Mouse (Mus musculus) heart, postnatal 10 days (tissue): ENCODE results near the gene Rmdn3. TPM values are rescaled to one million over a fixed set of nuclear protein-coding genes. Genes with fewer than 3 reads are reported as not detected.

Experiments used
- DNase-seq, 2 experiments: peaks; one replicate each; pipeline ENCODE4 v3.0.0; 2021
- intact Hi-C: fragments of 180-260 bp; cut with DNase I; formaldehyde crosslinking; loops from one replicate; pipeline ENCODE4 v1.15.1; 2025
- total RNA-seq, 2 experiments: library from RNA; stranded (reverse); gene quantifications; 2 replicates each; pipeline ENCODE4 v1.2.3; 2021

The Rmdn3 gene
- 10 to 100 TPM; 18.8 to 19.2 TPM for total RNA-seq

- intact Hi-C loops = loop anchor here (2.0 kb wide), 1 partner anchor 32 kb away; no protein-coding TSS in a partner anchor
- peak; percentile 95 to 97 for DNase-seq
These were observed at the start of gene Rmdn3 for GRCm38 (mm10) chr2:119156681-119157572. Gene Rmdn3 (minus strand): TSS chr2:119157034.

- peak in 1 of 2 experiments; percentile 38 for DNase-seq
- intact Hi-C loops = no loop called here
These were observed 47.1 kb upstream of the Rmdn3 start for GRCm38 (mm10) chr2:119203871-119204460.

DNA sequence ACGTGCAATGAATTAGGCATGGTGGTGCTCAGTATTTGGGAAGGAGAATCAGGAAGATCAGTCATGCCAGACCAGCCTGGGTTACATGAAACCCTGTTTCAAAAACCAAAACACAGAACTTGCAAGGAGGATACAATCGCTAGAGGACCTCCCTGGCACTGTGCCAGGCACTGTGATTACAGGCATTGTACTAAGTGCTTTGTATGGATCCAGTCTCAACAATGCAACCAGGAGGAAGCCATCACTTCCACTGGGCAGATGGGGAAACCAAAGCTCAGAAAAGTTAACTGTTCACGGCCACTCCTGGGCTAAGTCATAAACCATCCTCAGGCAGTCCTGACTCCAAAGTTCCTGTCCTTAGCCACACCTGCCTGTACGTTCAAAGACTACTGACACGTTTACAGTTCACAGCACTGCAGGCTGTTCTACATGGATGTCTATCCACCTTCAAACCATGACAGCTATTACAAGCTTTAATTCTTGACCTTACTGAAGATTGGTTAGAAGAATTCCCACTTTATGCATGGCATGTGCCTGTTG is 46.1 kb upstream of the Rmdn3 start:
- intact Hi-C loops = no loop called here
- DNase-seq = peak; percentile 44 to 67

DNA sequence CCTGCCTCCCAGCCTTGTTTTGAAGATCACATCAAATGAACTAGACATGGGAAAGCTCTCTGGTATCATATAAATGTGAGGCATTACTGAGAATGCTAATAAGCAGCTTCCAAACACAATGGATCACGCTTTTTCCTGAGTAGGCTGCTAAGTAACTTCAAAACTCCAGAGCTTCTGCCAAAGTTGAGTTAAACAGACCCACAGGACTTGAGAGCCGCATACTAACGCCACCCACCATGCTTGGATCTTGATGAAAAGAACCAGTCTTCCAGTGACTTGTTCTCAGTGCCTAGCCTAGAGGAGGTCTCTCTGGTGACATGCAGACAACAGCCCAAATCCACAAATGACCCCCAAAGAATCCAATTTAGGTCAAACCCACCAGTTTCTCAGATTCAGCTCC is 42.1 kb upstream of the Rmdn3 start:
- intact Hi-C loops = no loop called here
- DNase-seq = no peak

GRCm38 (mm10) chr2:119198049-119198448 is 41.2 kb upstream of the Rmdn3 start:
- no peak for DNase-seq
- intact Hi-C loops = no loop called here

- no peak for DNase-seq
- intact Hi-C loops = no loop called here
These were observed 40.7 kb upstream of the Rmdn3 start for GRCm38 (mm10) chr2:119197493-119197892.

DNA sequence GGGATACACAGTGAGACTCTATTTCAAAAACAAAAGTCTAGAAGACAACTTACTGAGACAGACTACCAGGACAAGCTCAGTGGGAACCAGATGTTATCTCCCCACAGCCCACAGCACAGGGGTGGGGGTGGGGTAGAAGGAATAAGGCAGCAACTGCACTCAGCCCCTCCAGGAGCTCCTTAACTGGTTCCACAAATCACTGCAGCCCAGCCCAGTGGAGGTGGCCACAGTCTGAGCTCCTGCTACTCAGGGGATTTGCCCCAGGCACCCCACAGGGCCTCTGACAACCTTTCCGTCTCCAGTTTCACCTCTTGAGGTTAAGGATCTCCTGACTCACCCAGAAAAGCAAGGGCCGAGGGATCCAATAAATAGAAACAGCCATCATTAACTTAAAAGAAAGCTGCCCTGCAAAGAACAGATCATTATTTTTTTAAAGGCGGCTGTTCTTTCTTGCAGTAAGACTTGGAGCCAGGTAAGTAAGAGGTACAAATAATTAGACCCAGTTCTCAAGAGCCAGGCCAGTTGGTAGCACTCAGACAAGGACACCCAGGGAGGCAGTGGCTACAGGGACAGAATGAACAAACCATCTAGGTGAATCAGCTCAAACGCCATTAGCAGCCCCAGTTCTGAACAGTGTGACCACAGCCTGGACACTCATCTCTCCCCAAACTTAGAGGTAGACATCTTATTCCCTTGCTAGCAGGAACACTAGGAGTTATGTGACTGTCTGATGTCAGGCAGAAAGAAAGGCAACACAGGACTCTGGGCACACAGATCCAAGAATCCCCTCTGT is 39.7 kb upstream of the Rmdn3 start:
- intact Hi-C loops = no loop called here
- no peak for DNase-seq

DNA sequence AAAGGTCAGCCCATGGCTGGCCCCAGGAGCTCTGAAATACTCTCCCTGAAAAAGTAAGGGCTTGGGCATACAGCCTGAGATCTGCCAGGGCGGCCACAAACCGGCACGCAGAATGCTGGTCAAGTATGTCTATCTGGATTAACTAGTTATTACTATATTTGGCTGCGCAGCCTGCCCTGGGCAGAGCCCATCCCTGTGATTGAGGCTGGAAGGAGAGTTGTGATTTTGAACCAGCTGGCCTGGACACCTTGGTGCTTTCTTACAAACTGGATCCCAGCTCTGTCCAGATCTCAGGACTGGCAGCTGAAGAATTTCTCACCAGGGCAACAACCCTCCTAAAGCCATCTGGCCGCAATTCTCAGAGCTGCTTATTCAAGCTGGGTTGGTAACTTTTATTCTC is 37.3 kb upstream of the Rmdn3 start:
- DNase-seq = peak; percentile 38 to 39
- intact Hi-C loops = no loop called here

DNA sequence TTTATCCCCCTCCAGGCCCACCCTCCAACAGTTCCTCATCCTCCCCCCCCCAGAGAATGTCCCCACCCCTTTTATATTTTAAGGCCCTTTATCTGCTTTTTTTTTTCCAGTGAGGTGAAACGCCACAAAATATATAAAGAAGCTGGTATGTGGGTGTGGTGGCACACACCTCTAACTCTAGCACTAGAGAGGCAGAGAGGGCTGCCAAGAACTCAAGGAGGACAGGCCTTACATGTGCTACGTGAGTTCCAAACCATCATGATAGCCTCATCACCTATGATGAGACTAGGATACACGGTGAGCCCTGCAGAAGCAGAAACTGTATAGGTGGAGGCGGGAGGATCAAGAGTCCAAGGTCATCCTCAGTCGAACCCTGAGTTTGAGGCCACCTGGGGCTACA is 34.1 kb upstream of the Rmdn3 start:
- intact Hi-C loops = loop anchor here (1.0 kb wide), 1 partner anchor 152 kb away; no protein-coding TSS in a partner anchor
- no peak for DNase-seq

GRCm38 (mm10) chr2:119189029-119189710 is 32.3 kb upstream of the Rmdn3 start:
- intact Hi-C loops = loop anchor here (2.0 to 5.0 kb wide), 3 partner anchors 32 to 87 kb away; partner anchors contain the start of gene Rmdn3

GRCm38 (mm10) chr2:119182914-119183313 is 26.1 kb upstream of the Rmdn3 start:
- no peak for DNase-seq
- intact Hi-C loops = no loop called here

More at GRCm38 (mm10) chr2:119189029-119189710, 32.3 kb upstream of the Rmdn3 start:
- peak; percentile 88 to 94 for DNase-seq

DNA sequence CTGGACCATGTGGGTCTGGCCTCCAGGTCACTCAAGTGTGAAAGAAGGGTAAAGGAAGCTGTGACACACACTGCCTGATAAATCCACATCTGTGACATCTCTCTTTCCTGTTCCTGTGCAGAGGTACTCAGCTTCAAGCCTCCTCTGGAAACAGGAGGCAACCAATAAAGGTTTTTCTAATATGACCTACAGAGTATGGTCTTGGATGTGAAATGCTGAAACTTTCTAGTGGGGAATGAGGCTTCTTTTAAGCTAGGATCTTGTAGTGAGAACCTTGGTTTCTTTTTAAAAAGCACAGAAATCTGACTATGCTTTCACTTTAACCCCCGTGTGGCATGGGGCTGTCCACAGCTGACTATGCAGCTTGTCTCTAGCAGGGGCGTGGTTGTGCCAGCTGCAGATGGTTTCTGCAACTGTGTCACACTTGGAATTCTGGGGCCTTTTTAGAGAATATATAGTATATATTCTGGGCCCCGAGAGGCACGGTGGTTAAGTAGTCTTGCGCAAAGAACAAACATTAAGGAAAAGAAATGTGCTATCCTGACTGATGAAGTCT is 20.6 kb upstream of the Rmdn3 start:
- no peak for DNase-seq
- intact Hi-C loops = no loop called here

- DNase-seq = no peak
- intact Hi-C loops = no loop called here
These were observed 19.9 kb upstream of the Rmdn3 start for GRCm38 (mm10) chr2:119176761-119177160.

DNA sequence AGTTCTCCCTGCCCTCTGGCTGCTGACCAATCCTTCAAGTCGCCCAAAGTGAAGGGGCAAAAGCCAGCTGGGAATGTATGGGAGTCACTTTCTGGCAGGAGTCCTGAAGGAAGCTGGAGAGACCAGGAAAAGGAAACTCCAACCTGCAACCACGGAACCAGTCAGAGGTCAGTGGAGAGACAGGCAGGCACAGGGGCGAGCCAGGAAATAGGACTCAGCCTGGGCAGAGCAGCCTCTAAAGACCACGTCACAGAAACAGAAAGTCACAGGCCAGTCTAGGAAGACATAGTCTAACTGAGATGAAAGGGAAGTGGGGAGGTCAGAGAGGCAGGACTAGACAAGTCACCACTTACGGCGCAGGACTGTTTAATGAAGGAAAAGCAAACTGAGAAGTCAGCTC is 18.8 kb upstream of the Rmdn3 start:
- intact Hi-C loops = no loop called here

GRCm38 (mm10) chr2:119174866-119175265 is 18.0 kb upstream of the Rmdn3 start:
- intact Hi-C loops = no loop called here
- no peak for DNase-seq

More for the DNA sequence above, 18.8 kb upstream of the Rmdn3 start:
- DNase-seq = no peak

DNA sequence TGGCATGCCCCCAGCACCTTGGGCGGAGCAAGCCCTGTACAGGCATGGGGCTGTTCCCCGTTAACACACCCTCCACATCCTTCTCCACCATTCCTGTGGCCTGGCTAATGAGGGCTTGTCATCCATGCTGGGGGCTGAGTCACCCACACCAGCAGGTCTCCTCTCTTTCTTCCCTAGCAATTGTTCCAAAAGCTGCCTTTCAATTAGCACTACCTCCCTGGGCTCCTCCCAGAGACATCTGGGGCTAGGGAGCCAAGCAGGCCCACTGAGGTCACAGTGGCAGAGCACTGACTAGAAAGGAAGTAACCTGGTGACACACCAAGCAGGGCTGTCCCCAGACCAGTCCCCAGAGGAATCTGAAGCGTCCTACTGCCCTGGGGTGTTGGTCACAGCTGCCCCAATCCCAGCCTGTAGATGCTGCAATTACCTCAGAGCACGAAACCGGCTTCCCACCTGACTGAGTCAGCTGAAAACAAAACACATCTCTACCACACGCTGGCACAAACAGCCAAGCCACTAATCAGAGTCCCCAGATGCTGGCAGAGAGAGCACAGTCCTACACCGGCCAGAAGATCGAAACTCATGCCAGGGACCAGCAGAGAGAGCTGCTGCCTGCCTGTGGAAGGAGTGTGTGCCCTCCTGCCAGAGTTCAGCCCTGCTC is 17.3 kb upstream of the Rmdn3 start, which contains the start of gene Gm14137:
TSS of gene Gm14137 (plus strand) at position 519 of the 661 bp plus-strand sequence.
- peak; percentile 38 to 52 for DNase-seq

GRCm38 (mm10) chr2:119172862-119173576 is 16.2 kb upstream of the Rmdn3 start:
- intact Hi-C loops = no loop called here
- DNase-seq = peak; percentile 87 to 90

More for the DNA sequence above, 17.3 kb upstream of the Rmdn3 start, which contains the start of gene Gm14137:
- intact Hi-C loops = no loop called here

GRCm38 (mm10) chr2:119172446-119172845 is 15.6 kb upstream of the Rmdn3 start:
- no peak for DNase-seq
- intact Hi-C loops = no loop called here
